ENCODE assay signal across 8 mouse cellular contexts in genomic region chr9:64393914-64394596, GRCm38 (mm10). TPM values are rescaled to one million over a fixed set of nuclear protein-coding genes. Genes with fewer than 3 reads are reported as not detected.
DNase-seq lines count a peak whose midpoint lies in the region; ATAC-seq and TF ChIP-seq lines count a peak whose summit lies in the region.

No protein-coding gene starts in this region.

- peak; percentile 77 for DNase-seq in midbrain, embryonic 10.5 days (ENCODE audit: low spot score)
- DNase-seq in liver, adult 2 months (ENCODE audit: extremely low read depth, low read depth, low spot score), result peak; percentile 30
- DNase-seq in retina, postnatal 1 day, result peak; percentile 69
- DNase-seq in urinary bladder, postnatal 14 days (ENCODE audit: low spot score), result peak; percentile 83

- peak; percentile 78 for TF ChIP-seq CTCF in bone marrow, adult 2 months (IDR thresholded peaks at IDR 0.05; ENCODE audit: control insufficient read depth, insufficient read depth, low read length)
- peak; percentile 45; the same call in 1 of the 2 replicates for TF ChIP-seq CTCF in embryonic fibroblast, embryonic 13.5 days (IDR thresholded peaks at IDR 0.05; ENCODE audit: borderline replicate concordance, insufficient read depth, low read length)
- TF ChIP-seq CTCF in intestine, postnatal 0 days (IDR thresholded peaks at IDR 0.05; ENCODE audit: low read depth), result peak; percentile 88
- TF ChIP-seq CTCF in liver, adult 2 months (IDR thresholded peaks at IDR 0.05; ENCODE audit: low read depth, low read length), result peak; percentile 89

- no peak for TF ChIP-seq POLR2A in bone marrow, adult 2 months (IDR thresholded peaks at IDR 0.05; ENCODE audit: borderline replicate concordance, control insufficient read depth, low read depth, low read length)
- TF ChIP-seq POLR2A in embryonic fibroblast, embryonic 13.5 days (IDR thresholded peaks at IDR 0.05; ENCODE audit: low read depth, low read length), result no peak
- TF ChIP-seq POLR2A in liver, adult 2 months (IDR thresholded peaks at IDR 0.05; ENCODE audit: extremely low read depth, insufficient read depth, low read length), result no peak

- H3K4me2 ChIP-seq in midbrain, embryonic 13.5 days (replicated peaks), result no peak overlapping the region
- H3K4me2 ChIP-seq in intestine, postnatal 0 days (replicated peaks; ENCODE audit: low read depth), result no peak overlapping the region

- H3K4me3 ChIP-seq in midbrain, embryonic 10.5 days, result no peak overlapping the region
- H3K4me3 ChIP-seq in midbrain, embryonic 13.5 days (replicated peaks), result no peak overlapping the region
- H3K4me3 ChIP-seq in bone marrow, adult 2 months (replicated peaks; ENCODE audit: control insufficient read depth, low read depth, low read length), result no peak overlapping the region
- no peak overlapping the region for H3K4me3 ChIP-seq in embryonic fibroblast, embryonic 13.5 days (ENCODE audit: insufficient read depth, low read length)
- no peak overlapping the region for H3K4me3 ChIP-seq in intestine, postnatal 0 days (ENCODE audit: low read depth, low read length)
- no peak overlapping the region for H3K4me3 ChIP-seq in liver, adult 2 months (ENCODE audit: insufficient read depth, low read depth, low read length)

- H3K27ac ChIP-seq in midbrain, embryonic 10.5 days (replicated peaks), result no peak overlapping the region
- no peak overlapping the region for H3K27ac ChIP-seq in midbrain, embryonic 13.5 days
- no peak overlapping the region for H3K27ac ChIP-seq in bone marrow, adult 2 months (ENCODE audit: control insufficient read depth, insufficient read depth, low read depth, low read length, poor library complexity)
- H3K27ac ChIP-seq in embryonic fibroblast, embryonic 13.5 days (ENCODE audit: insufficient read depth, low read length), result no peak overlapping the region
- H3K27ac ChIP-seq in intestine, postnatal 0 days (ENCODE audit: low read depth, low read length), result no peak overlapping the region
- H3K27ac ChIP-seq in liver, adult 2 months (replicated peaks; ENCODE audit: insufficient read depth, low read depth, low read length), result no peak overlapping the region

- H3K4me1 ChIP-seq in midbrain, embryonic 10.5 days, result peaks cover 7% of the 10 kb centered on the region; the same call in 1 of the 2 replicates
- H3K4me1 ChIP-seq in midbrain, embryonic 13.5 days (replicated peaks), result peaks cover 32% of the 10 kb centered on the region
- no peaks in the 10 kb centered on the region for H3K4me1 ChIP-seq in bone marrow, adult 2 months (ENCODE audit: control insufficient read depth, insufficient read depth, low read length)
- H3K4me1 ChIP-seq in embryonic fibroblast, embryonic 13.5 days (ENCODE audit: control insufficient read depth, insufficient read depth, low read length), result no peaks in the 10 kb centered on the region
- no peaks in the 10 kb centered on the region for H3K4me1 ChIP-seq in intestine, postnatal 0 days (replicated peaks; ENCODE audit: control insufficient read depth, insufficient read depth, low read length)
- H3K4me1 ChIP-seq in liver, adult 2 months (ENCODE audit: control insufficient read depth, insufficient read depth, low read length), result no peaks in the 10 kb centered on the region

- H3K79me2 ChIP-seq in liver, adult 2 months (ENCODE audit: control insufficient read depth, insufficient read depth, low read length), result no peaks in the 10 kb centered on the region

- WGBS in midbrain, embryonic 10.5 days, result 45% methylated on average over 5 of the region's 5 CpGs
- WGBS in midbrain, embryonic 13.5 days, result 40% methylated on average over 5 of the region's 5 CpGs
- WGBS in bone marrow, adult 2 months, result 46% methylated on average over 5 of the region's 5 CpGs
- WGBS in intestine, postnatal 0 days, result 47% methylated on average over 5 of the region's 5 CpGs
- 61% methylated on average over 5 of the region's 5 CpGs for whole genome bisulfite sequencing in liver, adult 2 months

- no peaks in the 10 kb centered on the region for H3K9me3 ChIP-seq in midbrain, embryonic 10.5 days (replicated peaks)
- H3K9me3 ChIP-seq in midbrain, embryonic 13.5 days, result no peaks in the 10 kb centered on the region
- no peaks in the 10 kb centered on the region for H3K9me3 ChIP-seq in intestine, postnatal 0 days (ENCODE audit: control insufficient read depth)

- no peak overlapping the region for H3K9ac ChIP-seq in midbrain, embryonic 13.5 days (replicated peaks)
- H3K9ac ChIP-seq in intestine, postnatal 0 days (ENCODE audit: low read depth, low read length), result no peak overlapping the region
- H3K9ac ChIP-seq in liver, adult 2 months (ENCODE audit: low read depth, low read length), result no peak overlapping the region

- no peak for ATAC-seq in midbrain, embryonic 13.5 days
- ATAC-seq in intestine, postnatal 0 days, result no peak

- peaks cover 9% of the 10 kb centered on the region for H3K27me3 ChIP-seq in midbrain, embryonic 10.5 days (ENCODE audit: low read depth, poor library complexity, severe bottlenecking)
- H3K27me3 ChIP-seq in midbrain, embryonic 13.5 days, result peaks cover 21% of the 10 kb centered on the region; the same call in 1 of the 2 replicates
- H3K27me3 ChIP-seq in intestine, postnatal 0 days (replicated peaks; ENCODE audit: control insufficient read depth, insufficient read depth, low read length), result 0 out of 2 replicates have a peak, but pooled peaks cover 4% of the 10 kb centered on the region
- no peaks in the 10 kb centered on the region for H3K27me3 ChIP-seq in liver, adult 2 months (ENCODE audit: control insufficient read depth, insufficient read depth, low read length)

- no peaks in the 10 kb centered on the region for H3K36me3 ChIP-seq in midbrain, embryonic 10.5 days
- H3K36me3 ChIP-seq in midbrain, embryonic 13.5 days, result no peaks in the 10 kb centered on the region
- H3K36me3 ChIP-seq in intestine, postnatal 0 days (ENCODE audit: control insufficient read depth, insufficient read depth), result no peaks in the 10 kb centered on the region
- H3K36me3 ChIP-seq in liver, adult 2 months (ENCODE audit: control insufficient read depth, insufficient read depth, low read length), result no peaks in the 10 kb centered on the region

RNA-seq across cellular contexts. Expression of gene Megf11, which starts 8.6 kb away (rescaled TPM):
- 1.3 and 2.6 TPM in 2 replicates for polyA plus RNA-seq in midbrain, embryonic 10.5 days (2016; fragmentation: Nextera tagmentation; extraction: Ambion mirVana)
- 9.4 and 10.2 TPM in 2 replicates for polyA plus RNA-seq in midbrain, embryonic 13.5 days (2015; fragmentation: Nextera tagmentation; extraction: Ambion mirVana)
- not detected in 2 replicates for polyA plus RNA-seq in bone marrow, adult 2 months (2011; ENCODE audit: insufficient read depth, insufficient read length, low replicate concordance, missing spikeins)
- polyA plus RNA-seq in embryonic fibroblast, embryonic 13.5 days (2011; ENCODE audit: insufficient read length, low read depth, missing spikeins), result 0.09 and 0.43 TPM in 2 replicates
- polyA plus RNA-seq in intestine, postnatal 0 days (2015; fragmentation: Nextera tagmentation; extraction: Ambion mirVana), result 0.69 and 0.92 TPM in 2 replicates
- total RNA-seq in liver, adult 2 months (2014; rRNA removed), result 0.07 and 0.09 TPM in 2 replicates
- polyA plus RNA-seq in liver, adult 2 months (2012; rRNA removed), result 0.02 and 0.13 TPM in 2 replicates

RNA-seq across cellular contexts. Expression of gene Dis3l, which starts 53.0 kb away (rescaled TPM):
- polyA plus RNA-seq in midbrain, embryonic 10.5 days (2016; fragmentation: Nextera tagmentation; extraction: Ambion mirVana), result 22.0 and 22.9 TPM in 2 replicates
- polyA plus RNA-seq in midbrain, embryonic 13.5 days (2015; fragmentation: Nextera tagmentation; extraction: Ambion mirVana), result 21.6 and 22.5 TPM in 2 replicates
- polyA plus RNA-seq in bone marrow, adult 2 months (2011; ENCODE audit: insufficient read depth, insufficient read length, low replicate concordance, missing spikeins), result 7.2 and 16.9 TPM in 2 replicates
- polyA plus RNA-seq in embryonic fibroblast, embryonic 13.5 days (2011; ENCODE audit: insufficient read length, low read depth, missing spikeins), result 16.3 and 17.4 TPM in 2 replicates
- polyA plus RNA-seq in intestine, postnatal 0 days (2015; fragmentation: Nextera tagmentation; extraction: Ambion mirVana), result 8.1 and 9.2 TPM in 2 replicates
- 10.8 and 11.7 TPM in 2 replicates for total RNA-seq in liver, adult 2 months (2014; rRNA removed)
- polyA plus RNA-seq in liver, adult 2 months (2012; rRNA removed), result 7.7 and 8.4 TPM in 2 replicates

Comparison
In these comparisons a context has a peak if more than half of its experiments do, and no peak if none do; other contexts are left out.
1. DNase-seq: peak in every context shown above with its lines; median percentile 83 in urinary bladder, postnatal 14 days; 77 in midbrain, embryonic 10.5 days; 69 in retina, postnatal 1 day; 30 in liver, adult 2 months.